Mouse (Mus musculus): ENCODE results near the gene Rptor. TPM values are rescaled to one million over a fixed set of nuclear protein-coding genes. Genes with fewer than 3 reads are reported as not detected.

The Rptor gene
- polyA plus RNA-seq, 2 experiments = 3.7 to 5.8 TPM

DNA sequence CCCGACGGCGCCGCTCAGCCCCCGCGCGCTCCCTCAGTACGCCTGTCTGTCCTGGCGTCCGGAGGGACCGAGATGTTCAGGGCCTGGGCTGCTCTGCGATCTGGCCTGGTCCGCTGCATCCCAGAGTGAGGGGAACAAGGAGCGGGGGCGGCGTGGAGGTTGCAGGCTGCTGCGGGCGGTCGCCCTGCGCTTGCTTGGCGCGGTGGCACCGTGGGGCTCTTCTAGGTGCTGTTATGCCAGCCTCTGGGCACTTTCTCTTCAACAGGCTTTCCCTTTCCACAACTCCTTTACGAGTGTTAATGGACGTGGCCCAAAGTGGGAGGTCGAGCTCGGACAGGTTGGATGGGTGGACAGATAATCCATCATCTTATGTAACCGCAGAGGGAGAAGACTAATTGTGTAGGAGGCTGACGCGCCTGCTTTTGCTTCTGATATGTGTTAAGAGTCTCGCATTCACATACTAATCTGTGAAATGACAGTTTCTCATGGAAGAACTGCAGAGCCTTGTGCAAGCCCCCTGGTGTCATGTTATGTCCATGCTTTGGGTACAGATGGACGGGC lies 340.8 kb downstream of the Rptor start:
- peak overlapping the region; percentile 66 to 71 for H3K4me3 ChIP-seq (ENCODE audit: insufficient read depth in 1 of 2, low read depth in 2 of 2, low read length in 2 of 2)
- ATAC-seq (ENCODE audit: insufficient read depth) = peak; percentile 5; the same call in 1 of the 2 replicates
- H3K4me2 ChIP-seq (ENCODE audit: low read depth) = peak overlapping the region; percentile 91
- TF ChIP-seq CTCF (IDR thresholded peaks at IDR 0.05; ENCODE audit: low read depth) = no peak
- peaks cover 0 to 27% of the 10 kb centered on the region in 2 experiments; a peak in 3 of 4 replicates for H3K4me1 ChIP-seq (replicated peaks; ENCODE audit: control insufficient read depth in 2 of 2, insufficient read depth in 2 of 2, low read length in 1 of 2)
- no peak for DNase-seq (ENCODE audit: low read depth in 3 of 3, low spot score in 3 of 3)
- no peak overlapping the region for H3K27ac ChIP-seq
- peaks cover 29% of the 10 kb centered on the region for H3K27me3 ChIP-seq (ENCODE audit: control insufficient read depth, insufficient read depth, low read length)
- no peaks in the 10 kb centered on the region for H3K36me3 ChIP-seq (replicated peaks; ENCODE audit: control insufficient read depth, insufficient read depth, low read depth)
- 3% methylated on average over 32 of the region's 32 CpGs for WGBS (ENCODE audit: insufficient replicate concordance)
- H3K9me3 ChIP-seq (ENCODE audit: control insufficient read depth, low read length) = no peaks in the 10 kb centered on the region
- peak overlapping the region; percentile 54 for H3K9ac ChIP-seq (replicated peaks)

DNA sequence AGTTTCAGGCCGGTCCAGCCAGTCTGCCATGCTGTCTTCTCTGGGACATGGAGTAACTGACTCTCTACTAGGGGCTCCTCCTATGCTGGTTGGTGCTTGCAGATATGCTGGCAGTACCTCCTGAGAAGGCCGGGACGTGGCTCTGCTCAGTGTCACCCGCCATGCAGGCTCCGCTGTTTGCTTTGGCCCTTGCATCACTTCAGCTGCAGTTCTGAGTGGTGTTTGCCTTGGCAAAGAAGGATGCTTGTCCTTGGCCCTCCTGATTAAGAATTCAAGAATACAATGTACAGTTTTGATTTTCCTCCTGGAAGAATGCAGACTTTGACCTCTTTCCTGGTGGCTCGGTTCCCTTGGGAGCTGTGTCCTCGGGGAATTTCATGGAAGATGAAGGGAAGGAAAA lies 342.6 kb downstream of the Rptor start:
- Histone ChIP-seq H3K4me3 (ENCODE audit: insufficient read depth in 1 of 2, low read depth in 2 of 2, low read length in 2 of 2) (no peak overlapping the region), H3K27ac (no peak overlapping the region), H3K27me3 (ENCODE audit: control insufficient read depth, insufficient read depth, low read length) (peaks cover 29% of the 10 kb centered on the region), H3K36me3 (replicated peaks; ENCODE audit: control insufficient read depth, insufficient read depth, low read depth) (no peaks in the 10 kb centered on the region), H3K4me1 (replicated peaks; ENCODE audit: control insufficient read depth in 2 of 2, insufficient read depth in 2 of 2, low read length in 1 of 2) (peaks cover 0 to 26% of the 10 kb centered on the region in 2 experiments; a peak in 3 of 4 replicates), H3K9ac (replicated peaks) (no peak overlapping the region), H3K4me2 (ENCODE audit: low read depth) (peak overlapping the region; percentile 6; the same call in 1 of the 2 replicates), H3K9me3 (ENCODE audit: control insufficient read depth, low read length) (no peaks in the 10 kb centered on the region)
- DNase-seq (ENCODE audit: low read depth in 3 of 3, low spot score in 3 of 3) (no peak), ATAC-seq (ENCODE audit: insufficient read depth) (no peak)
- 70% methylated on average over 7 of the region's 7 CpGs for WGBS (ENCODE audit: insufficient replicate concordance)
- TF ChIP-seq CTCF (IDR thresholded peaks at IDR 0.05; ENCODE audit: low read depth) = no peak
- TF ChIP-seq EP300 (IDR thresholded peaks at IDR 0.05; ENCODE audit: low read depth) = no peak

DNA sequence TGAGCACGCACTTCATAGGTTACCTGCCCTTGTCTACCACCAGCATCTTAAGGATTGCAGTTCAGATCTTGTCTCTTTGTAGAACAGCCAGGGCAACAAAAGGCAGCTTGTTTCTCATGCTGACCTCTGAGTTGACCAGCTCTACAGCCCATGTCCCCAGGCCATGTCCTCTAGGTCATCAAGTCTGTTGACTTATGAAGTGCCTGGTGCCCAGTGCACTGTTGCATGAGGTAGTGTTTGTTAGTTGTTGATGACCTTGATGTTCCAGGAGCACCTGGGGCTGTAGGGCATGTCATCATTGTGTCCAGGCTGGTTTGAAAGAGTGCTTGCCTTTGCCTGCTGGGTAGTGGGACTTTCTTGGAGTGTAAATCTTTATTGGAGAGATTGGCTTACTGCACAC lies 344.7 kb downstream of the Rptor start:
- Histone ChIP-seq H3K9me3 (ENCODE audit: control insufficient read depth, low read length) (no peaks in the 10 kb centered on the region), H3K27ac (no peak overlapping the region), H3K27me3 (ENCODE audit: control insufficient read depth, insufficient read depth, low read length) (peaks cover 18% of the 10 kb centered on the region), H3K4me1 (replicated peaks; ENCODE audit: control insufficient read depth in 2 of 2, insufficient read depth in 2 of 2, low read length in 1 of 2) (peaks cover 0 to 31% of the 10 kb centered on the region in 2 experiments; a peak in 3 of 4 replicates), H3K9ac (replicated peaks) (no peak overlapping the region), H3K4me3 (ENCODE audit: insufficient read depth in 1 of 2, low read depth in 2 of 2, low read length in 2 of 2) (no peak overlapping the region), H3K36me3 (replicated peaks; ENCODE audit: control insufficient read depth, insufficient read depth, low read depth) (no peaks in the 10 kb centered on the region), H3K4me2 (ENCODE audit: low read depth) (no peak overlapping the region)
- 73% methylated on average over 1 of the region's 1 CpGs for WGBS (ENCODE audit: insufficient replicate concordance)
- DNase-seq (ENCODE audit: low read depth in 3 of 3, low spot score in 3 of 3) (no peak), ATAC-seq (ENCODE audit: insufficient read depth) (no peak)
- TF ChIP-seq EP300 (IDR thresholded peaks at IDR 0.05; ENCODE audit: low read depth) = no peak
- no peak for TF ChIP-seq CTCF (IDR thresholded peaks at IDR 0.05; ENCODE audit: low read depth)

DNA sequence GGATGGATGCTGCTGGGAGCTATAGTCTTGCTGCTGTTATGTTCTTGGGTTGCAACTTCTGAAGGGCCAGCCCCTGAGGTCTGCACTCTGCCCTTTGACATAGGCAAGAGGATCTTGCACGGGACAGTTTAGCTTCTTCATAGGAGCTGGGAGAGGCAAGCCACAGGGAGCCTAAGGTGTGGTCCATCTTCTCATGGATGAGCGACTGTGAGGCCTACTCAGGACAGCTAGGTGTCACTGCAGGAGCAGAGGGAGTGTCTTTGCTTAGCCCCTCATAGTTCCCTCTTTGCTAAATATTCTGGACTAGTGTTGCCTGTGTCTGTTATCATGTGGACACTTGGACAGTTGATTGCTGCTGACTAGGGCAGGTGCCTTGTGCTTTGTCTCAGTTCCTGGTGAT lies 345.2 kb downstream of the Rptor start:
- H3K9ac ChIP-seq (replicated peaks) = no peak overlapping the region
- H3K36me3 ChIP-seq (replicated peaks; ENCODE audit: control insufficient read depth, insufficient read depth, low read depth) = no peaks in the 10 kb centered on the region
- H3K4me2 ChIP-seq (ENCODE audit: low read depth) = no peak overlapping the region
- no peaks in the 10 kb centered on the region for H3K9me3 ChIP-seq (ENCODE audit: control insufficient read depth, low read length)
- H3K4me1 ChIP-seq (replicated peaks; ENCODE audit: control insufficient read depth in 2 of 2, insufficient read depth in 2 of 2, low read length in 1 of 2) = peaks cover 0 to 34% of the 10 kb centered on the region in 2 experiments; a peak in 3 of 4 replicates
- H3K27ac ChIP-seq = no peak overlapping the region
- no peak for TF ChIP-seq EP300 (IDR thresholded peaks at IDR 0.05; ENCODE audit: low read depth)
- TF ChIP-seq CTCF (IDR thresholded peaks at IDR 0.05; ENCODE audit: low read depth) = peak; percentile 36
- H3K4me3 ChIP-seq (ENCODE audit: insufficient read depth in 1 of 2, low read depth in 2 of 2, low read length in 2 of 2) = no peak overlapping the region
- peaks cover 17% of the 10 kb centered on the region for H3K27me3 ChIP-seq (ENCODE audit: control insufficient read depth, insufficient read depth, low read length)
- DNase-seq (ENCODE audit: low read depth in 3 of 3, low spot score in 3 of 3) (no peak), ATAC-seq (ENCODE audit: insufficient read depth) (no peak)
- 43% methylated on average over 2 of the region's 2 CpGs for WGBS (ENCODE audit: insufficient replicate concordance)

DNA sequence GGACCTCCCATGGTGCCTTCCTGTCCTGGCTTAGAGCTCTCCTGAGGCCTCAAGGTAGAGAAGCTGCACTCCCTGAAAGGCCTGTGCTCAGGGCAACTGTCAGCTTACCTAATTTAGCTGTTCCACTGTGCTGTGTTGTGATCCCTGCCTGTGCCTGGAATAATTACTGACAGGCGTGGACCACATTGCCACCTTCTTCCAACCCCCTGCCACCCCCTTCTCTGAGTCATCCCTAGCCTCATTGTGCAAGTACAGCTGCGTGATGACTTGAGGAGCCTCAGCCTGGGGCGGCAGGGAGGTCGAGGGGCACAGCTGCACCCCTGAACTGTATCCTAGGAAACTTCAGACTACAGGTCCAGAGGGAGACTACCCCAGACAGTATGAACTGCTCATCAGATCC lies 345.6 kb downstream of the Rptor start:
- Histone ChIP-seq H3K27ac (no peak overlapping the region), H3K4me2 (ENCODE audit: low read depth) (no peak overlapping the region), H3K9me3 (ENCODE audit: control insufficient read depth, low read length) (no peaks in the 10 kb centered on the region), H3K9ac (replicated peaks) (no peak overlapping the region), H3K4me3 (ENCODE audit: insufficient read depth in 1 of 2, low read depth in 2 of 2, low read length in 2 of 2) (no peak overlapping the region), H3K27me3 (ENCODE audit: control insufficient read depth, insufficient read depth, low read length) (peaks cover 14% of the 10 kb centered on the region), H3K4me1 (replicated peaks; ENCODE audit: control insufficient read depth in 2 of 2, insufficient read depth in 2 of 2, low read length in 1 of 2) (peaks cover 0 to 37% of the 10 kb centered on the region in 2 experiments; a peak in 3 of 4 replicates), H3K36me3 (replicated peaks; ENCODE audit: control insufficient read depth, insufficient read depth, low read depth) (no peaks in the 10 kb centered on the region)
- DNase-seq (ENCODE audit: low read depth in 3 of 3, low spot score in 3 of 3) = no peak
- no peak for ATAC-seq (ENCODE audit: insufficient read depth)
- 51% methylated on average over 4 of the region's 4 CpGs for WGBS (ENCODE audit: insufficient replicate concordance)
- TF ChIP-seq EP300 (IDR thresholded peaks at IDR 0.05; ENCODE audit: low read depth) = no peak
- no peak for TF ChIP-seq CTCF (IDR thresholded peaks at IDR 0.05; ENCODE audit: low read depth)
